Mouse (Mus musculus) left cerebral cortex, adult 2 months (tissue): ENCODE data around the gene Col7a1. TPM values are rescaled to one million over a fixed set of nuclear protein-coding genes. Genes with fewer than 3 reads are reported as not detected.

ENCODE experiments used
- DNase-seq, 2 experiments: peaks; one replicate each; pipeline ENCODE4 v3.0.0; 2021 to 2022; ENCODE audit warnings: low spot score in 2 of 2, mixed read lengths in 1 of 2; ENCODE audit errors: extremely low spot score in 1 of 2
- H3K27ac ChIP-seq: fragments of 200-600 bp; 2 replicates; pipeline ENCODE4 v1.8.1; 2022
- H3K4me3 ChIP-seq: fragments of 200-600 bp; 2 replicates; pipeline ENCODE4 v1.8.1; 2022
- CTCF ChIP-seq: fragments of 200-600 bp; IDR thresholded peaks from 2 replicates; pipeline ENCODE4 v1.8.1; 2022; ENCODE audit warnings: antibody characterized with exemption, mild to moderate bottlenecking, moderate library complexity
- intact Hi-C: fragments of 180-260 bp; cut with DNase I; formaldehyde crosslinking; loops from one replicate; pipeline ENCODE4 v1.15.1; 2025
- total RNA-seq, 2 experiments: library from RNA; stranded (reverse); gene quantifications; 2 replicates each; pipeline ENCODE4 v1.2.3; 2021

Col7a1 gene
- total RNA-seq, 2 experiments from 2014 or later = 2.8 to 4.0 TPM

- intact Hi-C loops = loop anchor here (5.0 kb wide), 1 partner anchor 118 kb away; no protein-coding TSS in a partner anchor
- no peak for TF ChIP-seq CTCF
- Histone ChIP-seq H3K27ac (no peak overlapping the region), H3K4me3 (no peak overlapping the region)
- no peak for DNase-seq
Observed at GRCm38 (mm10) chr9:108949231-108949966, 4.0 kb upstream of the Col7a1 start.

GRCm38 (mm10) chr9:108949967-108950728, 3.2 kb upstream of the Col7a1 start:
- H3K27ac ChIP-seq = no peak overlapping the region
- intact Hi-C loops = loop anchor here (5.0 kb wide), 1 partner anchor 117 kb away; no protein-coding TSS in a partner anchor
- no peak overlapping the region for H3K4me3 ChIP-seq
- no peak for DNase-seq
- no peak for TF ChIP-seq CTCF

GRCm38 (mm10) chr9:108955241-108955640, 1.9 kb downstream of the Col7a1 start:
- no peak overlapping the region for H3K4me3 ChIP-seq
- intact Hi-C loops = no loop called here
- H3K27ac ChIP-seq = no peak overlapping the region
- TF ChIP-seq CTCF = no peak
- DNase-seq = no peak

- no peak overlapping the region for H3K27ac ChIP-seq
- no peak overlapping the region for H3K4me3 ChIP-seq
- DNase-seq = no peak
- intact Hi-C loops = no loop called here
- TF ChIP-seq CTCF = no peak
Observed at GRCm38 (mm10) chr9:108955846-108956245, 2.5 kb downstream of the Col7a1 start.

GRCm38 (mm10) chr9:108963577-108963976, 10.2 kb downstream of the Col7a1 start:
- Histone ChIP-seq H3K27ac (no peak overlapping the region), H3K4me3 (no peak overlapping the region)
- DNase-seq = no peak
- no peak for TF ChIP-seq CTCF
- intact Hi-C loops = no loop called here

- intact Hi-C loops = no loop called here
- Histone ChIP-seq H3K27ac (no peak overlapping the region), H3K4me3 (no peak overlapping the region)
- no peak for DNase-seq
- no peak for TF ChIP-seq CTCF
Observed at GRCm38 (mm10) chr9:108964338-108964737, 11.0 kb downstream of the Col7a1 start.

- no peak overlapping the region for H3K27ac ChIP-seq
- no peak overlapping the region for H3K4me3 ChIP-seq
- intact Hi-C loops = no loop called here
- DNase-seq = no peak
- TF ChIP-seq CTCF = no peak
Observed at GRCm38 (mm10) chr9:108970623-108971022, 17.2 kb downstream of the Col7a1 start.

GRCm38 (mm10) chr9:108976483-108976882, 23.1 kb downstream of the Col7a1 start:
- no peak for DNase-seq
- intact Hi-C loops = no loop called here
- no peak overlapping the region for H3K27ac ChIP-seq
- H3K4me3 ChIP-seq = no peak overlapping the region
- TF ChIP-seq CTCF = no peak

- Histone ChIP-seq H3K4me3 (no peak overlapping the region), H3K27ac (no peak overlapping the region)
- DNase-seq = no peak
- TF ChIP-seq CTCF = no peak
- intact Hi-C loops = no loop called here
Observed at GRCm38 (mm10) chr9:108977966-108978365, 24.6 kb downstream of the Col7a1 start.

GRCm38 (mm10) chr9:108982498-108982897, 29.1 kb downstream of the Col7a1 start:
- DNase-seq = no peak
- intact Hi-C loops = no loop called here
- Histone ChIP-seq H3K4me3 (no peak overlapping the region), H3K27ac (no peak overlapping the region)
- TF ChIP-seq CTCF = no peak

GRCm38 (mm10) chr9:108983209-108983608, 29.8 kb downstream of the Col7a1 start:
- intact Hi-C loops = no loop called here
- TF ChIP-seq CTCF = no peak
- Histone ChIP-seq H3K4me3 (no peak overlapping the region), H3K27ac (no peak overlapping the region)
- no peak for DNase-seq

- no peak for DNase-seq
- TF ChIP-seq CTCF = no peak
- Histone ChIP-seq H3K27ac (no peak within 1 kb of the TSS), H3K4me3 (no peak within 1 kb of the TSS)
- intact Hi-C loops = no loop called here
Observed at GRCm38 (mm10) chr9:108985710-108986109, 32.3 kb downstream of the Col7a1 start, which contains the start of gene Ucn2. Ucn2 (plus strand) TSS chr9:108986010.
